Mouse (Mus musculus) forebrain, embryonic 15.5 days (tissue): ENCODE results near the gene Serpina3g. TPM values are rescaled to one million over a fixed set of nuclear protein-coding genes. Genes with fewer than 3 reads are reported as not detected.

ENCODE experiments used
- ATAC-seq: fragments of 200-750 bp; cut with Nextera tagmentation; replicated peaks from 2 replicates; pipeline ENCODE4 v1.8.0; 2017; ENCODE audit warnings: mild to moderate bottlenecking, moderate TSS enrichment, moderate library complexity
- H3K27ac ChIP-seq: fragments of 300-500 bp; sonication (generic); replicated peaks from 2 replicates; pipeline ENCODE4 v1.5.1; 2015; ENCODE audit warnings: mild to moderate bottlenecking, inconsistent platforms
- H3K27me3 ChIP-seq: fragments of 300-500 bp; sonication (generic); 2 replicates; pipeline ENCODE4 v1.6.1; 2015; ENCODE audit warnings: inconsistent platforms
- H3K36me3 ChIP-seq: fragments of 300-500 bp; sonication (generic); 2 replicates; pipeline ENCODE4 v1.6.1; 2015; ENCODE audit warnings: mild to moderate bottlenecking, inconsistent platforms
- H3K4me1 ChIP-seq: fragments of 300-500 bp; sonication (generic); 2 replicates; pipeline ENCODE4 v1.6.1; 2015; ENCODE audit warnings: inconsistent platforms
- H3K4me2 ChIP-seq: fragments of 300-500 bp; sonication (generic); replicated peaks from 2 replicates; pipeline ENCODE4 v1.6.1; 2015; ENCODE audit warnings: mild to moderate bottlenecking, inconsistent platforms
- H3K4me3 ChIP-seq: fragments of 300-500 bp; sonication (generic); 2 replicates; pipeline ENCODE4 v1.5.1; 2015; ENCODE audit warnings: mild to moderate bottlenecking, inconsistent platforms
- H3K9ac ChIP-seq: fragments of 300-500 bp; sonication (generic); replicated peaks from 2 replicates; pipeline ENCODE4 v1.6.1; 2015; ENCODE audit warnings: mild to moderate bottlenecking, inconsistent platforms
- H3K9me3 ChIP-seq: fragments of 300-500 bp; sonication (generic); 2 replicates; pipeline ENCODE4 v1.6.1; 2016; ENCODE audit warnings: inconsistent platforms
- WGBS: fragments of 180-500 bp; shearing (Covaris S2); methylation state at CpG from one replicate; pipeline ENCODE4 v1.1.7; 2015; ENCODE audit warnings: mixed read lengths; 5-methylcytosine and 5-hydroxymethylcytosine counted together
- polyA plus RNA-seq: library from polyadenylated mRNA; unstranded; fragments of >200 nt; fragmentation: Nextera tagmentation; extraction: Ambion mirVana; gene quantifications from 2 replicates; pipeline ENCODE4 v1.2.1, GENCODE M21; 2015

Serpina3g gene
- polyA plus RNA-seq, 1 experiment from 2014 or later, result 0.64 TPM

DNA sequence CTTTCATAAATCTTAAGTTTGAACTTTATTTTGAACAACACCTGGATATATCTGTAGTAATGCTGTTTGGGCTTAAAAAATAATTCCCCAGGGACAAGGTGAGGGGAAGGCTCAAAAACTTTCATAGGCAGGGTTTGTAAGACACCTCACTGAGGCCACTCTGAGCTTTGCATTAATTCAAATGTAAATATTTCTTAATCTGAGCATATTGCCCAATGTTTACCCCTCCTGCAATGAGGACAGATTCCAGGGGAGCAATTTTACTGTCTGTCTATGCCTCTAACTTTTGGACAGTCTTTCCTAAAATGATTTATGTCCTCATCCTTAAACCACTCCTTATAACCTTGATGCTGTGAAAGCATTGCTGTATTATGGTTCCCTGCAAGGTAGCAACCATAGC is 52.3 kb downstream of the Serpina3g start:
- Histone ChIP-seq H3K4me3 (no peak overlapping the region), H3K27ac (no peak overlapping the region), H3K36me3 (no peaks in the 10 kb centered on the region), H3K27me3 (no peaks in the 10 kb centered on the region), H3K9ac (no peak overlapping the region), H3K4me1 (no peaks in the 10 kb centered on the region), H3K9me3 (no peaks in the 10 kb centered on the region; the same call in 1 of the 2 replicates), H3K4me2 (no peak overlapping the region)
- no peak for ATAC-seq

DNA sequence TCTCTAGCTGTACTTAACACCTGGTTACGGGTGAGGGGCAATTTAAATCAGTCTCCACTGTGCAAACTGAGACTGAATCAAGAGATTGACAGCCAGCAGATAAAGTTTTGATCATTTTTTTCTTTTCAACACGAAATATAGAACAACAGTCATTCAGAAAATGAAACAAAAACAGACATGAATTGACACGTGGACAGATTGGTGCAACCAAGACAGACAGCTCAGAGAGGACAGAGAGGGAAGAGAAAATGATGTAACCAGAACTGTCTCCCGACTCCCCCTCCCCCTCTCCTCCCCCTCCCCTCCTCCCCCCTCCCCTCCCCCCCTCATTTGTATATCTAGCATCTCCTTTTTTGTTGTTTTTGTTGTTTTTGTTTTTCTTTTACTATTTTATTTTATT is 53.8 kb downstream of the Serpina3g start:
- Histone ChIP-seq H3K9me3 (no peaks in the 10 kb centered on the region; the same call in 1 of the 2 replicates), H3K4me2 (no peak overlapping the region), H3K27ac (no peak overlapping the region), H3K36me3 (no peaks in the 10 kb centered on the region), H3K27me3 (no peaks in the 10 kb centered on the region), H3K9ac (no peak overlapping the region), H3K4me3 (no peak overlapping the region), H3K4me1 (no peaks in the 10 kb centered on the region)
- no peak for ATAC-seq
- WGBS, result 38% methylated on average over 4 of the region's 4 CpGs

Other genes with a start within 250 kb of the Serpina3g start
- gene Serpina11, start 246.3 kb upstream of the Serpina3g start, polyA plus RNA-seq, result not detected in 2 replicates
- gene Serpina9, start 222.5 kb upstream of the Serpina3g start, polyA plus RNA-seq, result not detected in 2 replicates
- not detected in 2 replicates for gene Serpina12, start 191.8 kb upstream of the Serpina3g start, polyA plus RNA-seq
- not detected in 2 replicates for gene Serpina5, start 135.1 kb upstream of the Serpina3g start, polyA plus RNA-seq
- not detected in 2 replicates for gene Serpina3a, start 123.5 kb upstream of the Serpina3g start, polyA plus RNA-seq
- not detected in 2 replicates for gene Serpina3b, start 108.2 kb upstream of the Serpina3g start, polyA plus RNA-seq
- not detected in 2 replicates for gene Serpina3c, start 82.4 kb upstream of the Serpina3g start, polyA plus RNA-seq
- gene Serpina3f, start 21.7 kb upstream of the Serpina3g start, polyA plus RNA-seq, result 0.08 and 0.13 TPM in 2 replicates
- not detected in 2 replicates for gene Serpina3i, start 26.9 kb downstream of the Serpina3g start, polyA plus RNA-seq
- gene Serpina3j, start 78.3 kb downstream of the Serpina3g start, polyA plus RNA-seq, result not detected in 2 replicates
- not detected in 2 replicates for gene Serpina3k, start 102.2 kb downstream of the Serpina3g start, polyA plus RNA-seq
- gene Serpina3m, start 102.2 kb downstream of the Serpina3g start, polyA plus RNA-seq, result not detected in 2 replicates
- gene Serpina3n, start 170.5 kb downstream of the Serpina3g start, polyA plus RNA-seq, result not detected in 2 replicates
- 0.19 and 0.75 TPM in 2 replicates for gene Gsc, start 237.1 kb downstream of the Serpina3g start, polyA plus RNA-seq